Mouse (Mus musculus): Measurements from ENCODE around the gene Kcnma1. TPM values are rescaled to one million over a fixed set of nuclear protein-coding genes. Genes with fewer than 3 reads are reported as not detected.

Kcnma1 gene
- polyA plus RNA-seq, 1 experiment from 2014 or later: 6.0 TPM

DNA sequence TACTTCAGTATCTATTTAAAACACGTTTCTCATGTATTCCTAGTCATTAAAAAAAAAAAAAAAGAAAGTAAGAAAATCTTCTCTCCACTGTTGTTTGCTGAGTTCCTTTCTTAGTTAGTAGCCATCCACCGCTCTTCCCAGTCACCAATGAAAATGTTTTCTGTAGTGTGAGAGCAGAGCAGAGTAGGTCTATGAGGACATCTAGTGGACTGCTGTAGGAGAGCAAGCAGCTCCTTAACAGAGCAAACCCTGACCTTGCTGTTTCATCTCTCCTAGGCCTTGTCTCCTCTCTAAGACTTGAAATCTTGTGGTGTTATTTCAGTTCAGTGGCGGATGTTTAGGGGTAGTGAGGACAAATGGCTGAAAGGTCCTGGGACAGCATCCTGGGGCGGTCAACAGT lies 585.2 kb downstream of the Kcnma1 start:
- Histone ChIP-seq H3K36me3 (ENCODE audit: control insufficient read depth, insufficient read depth, low read length) (no peaks in the 10 kb centered on the region), H3K4me2 (ENCODE audit: low read depth, low read length) (no peak overlapping the region), H3K27ac (ENCODE audit: low read length) (no peak overlapping the region), H3K4me3 (ENCODE audit: low read length) (no peak overlapping the region), H3K9me3 (ENCODE audit: control insufficient read depth, low read length) (no peaks in the 10 kb centered on the region), H3K27me3 (replicated peaks; ENCODE audit: control insufficient read depth, insufficient read depth, low read length) (no peaks in the 10 kb centered on the region), H3K4me1 (ENCODE audit: control insufficient read depth, insufficient read depth, low read length) (no peaks in the 10 kb centered on the region), H3K9ac (ENCODE audit: low read depth, low read length) (no peak overlapping the region)
- WGBS: 33% methylated on average over 4 of the region's 4 CpGs
- peak; percentile 55; the same call in 1 of the 2 replicates for ATAC-seq

DNA sequence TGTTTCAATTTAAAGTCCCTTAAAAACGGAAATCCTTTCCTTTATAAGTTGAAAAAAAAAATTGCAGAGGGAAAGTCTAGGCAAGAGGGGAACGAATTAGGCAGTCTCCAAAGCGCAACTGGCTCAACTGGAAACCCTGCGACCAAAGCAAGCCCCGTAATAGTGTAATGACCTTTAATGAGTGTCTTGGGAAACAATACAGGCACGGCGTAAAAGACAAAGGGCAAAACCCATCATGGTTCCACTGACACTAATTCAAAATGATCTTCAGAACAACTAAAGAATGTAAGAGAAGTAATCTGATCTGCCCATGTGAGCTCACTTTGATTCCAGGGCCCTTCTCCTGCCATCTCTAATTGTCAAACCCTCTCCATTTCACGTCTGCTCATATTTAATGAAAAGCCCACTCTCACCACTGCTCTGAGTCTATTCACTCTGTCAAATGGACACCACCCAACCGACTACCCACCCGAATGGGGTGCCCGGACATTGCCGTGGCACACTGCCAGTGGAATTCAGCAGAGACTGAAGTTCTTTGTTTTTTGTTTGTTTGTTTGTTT lies 591.7 kb downstream of the Kcnma1 start:
- H3K36me3 ChIP-seq (ENCODE audit: control insufficient read depth, insufficient read depth, low read length): no peaks in the 10 kb centered on the region
- no peaks in the 10 kb centered on the region for H3K9me3 ChIP-seq (ENCODE audit: control insufficient read depth, low read length)
- no peaks in the 10 kb centered on the region for H3K27me3 ChIP-seq (replicated peaks; ENCODE audit: control insufficient read depth, insufficient read depth, low read length)
- H3K4me2 ChIP-seq (ENCODE audit: low read depth, low read length): no peak overlapping the region
- H3K27ac ChIP-seq (ENCODE audit: low read length): no peak overlapping the region
- no peak overlapping the region for H3K9ac ChIP-seq (ENCODE audit: low read depth, low read length)
- no peak for ATAC-seq
- no peaks in the 10 kb centered on the region for H3K4me1 ChIP-seq (ENCODE audit: control insufficient read depth, insufficient read depth, low read length)
- WGBS: 70% methylated on average over 12 of the region's 12 CpGs
- H3K4me3 ChIP-seq (ENCODE audit: low read length): no peak overlapping the region

DNA sequence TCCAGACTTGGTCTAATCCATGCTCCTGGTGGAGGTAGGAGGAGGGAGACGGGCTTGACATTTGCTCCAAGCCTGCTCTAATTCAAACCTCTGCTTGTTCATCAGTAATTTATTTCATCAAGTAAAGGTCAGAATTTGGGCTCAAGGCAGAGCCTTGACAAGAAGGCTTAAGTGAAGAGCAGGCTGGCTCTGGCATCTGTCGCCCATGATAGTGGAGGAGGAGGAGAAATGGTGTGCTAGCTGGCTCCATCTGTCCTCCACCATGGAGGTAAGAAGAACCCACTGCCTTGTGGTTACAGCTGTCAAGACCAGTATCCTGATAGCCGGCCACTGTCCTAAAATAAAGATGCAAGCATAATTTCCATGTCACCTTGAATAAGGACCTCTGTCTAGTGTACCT lies 595.3 kb downstream of the Kcnma1 start:
- no peaks in the 10 kb centered on the region for H3K9me3 ChIP-seq (ENCODE audit: control insufficient read depth, low read length)
- ATAC-seq: no peak
- H3K27ac ChIP-seq (ENCODE audit: low read length): no peak overlapping the region
- 82% methylated on average over 3 of the region's 3 CpGs for WGBS
- no peak overlapping the region for H3K4me2 ChIP-seq (ENCODE audit: low read depth, low read length)
- H3K4me1 ChIP-seq (ENCODE audit: control insufficient read depth, insufficient read depth, low read length): no peaks in the 10 kb centered on the region
- H3K4me3 ChIP-seq (ENCODE audit: low read length): no peak overlapping the region
- H3K27me3 ChIP-seq (replicated peaks; ENCODE audit: control insufficient read depth, insufficient read depth, low read length): no peaks in the 10 kb centered on the region
- H3K36me3 ChIP-seq (ENCODE audit: control insufficient read depth, insufficient read depth, low read length): no peaks in the 10 kb centered on the region
- no peak overlapping the region for H3K9ac ChIP-seq (ENCODE audit: low read depth, low read length)

DNA sequence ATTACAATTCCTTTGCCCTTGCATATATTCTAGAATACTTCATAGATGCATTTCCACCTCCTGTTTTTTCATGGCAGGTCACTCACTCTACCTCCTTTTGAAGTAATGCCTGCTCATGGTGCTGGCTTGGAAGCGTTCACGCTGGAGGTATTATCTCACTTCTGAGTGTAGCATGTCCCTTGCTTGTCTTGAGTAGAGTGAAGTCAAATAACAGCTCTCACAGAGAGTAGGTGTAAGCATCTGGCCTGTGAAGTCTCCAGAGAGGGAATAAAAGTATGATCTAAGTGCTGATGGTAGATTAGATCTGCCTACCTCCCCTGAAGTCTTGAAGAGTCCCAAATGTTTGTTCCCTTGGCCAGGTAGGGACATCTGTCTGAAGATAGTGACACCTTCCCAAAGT lies 607.2 kb downstream of the Kcnma1 start:
- Histone ChIP-seq H3K27ac (ENCODE audit: low read length) (no peak overlapping the region), H3K4me3 (ENCODE audit: low read length) (no peak overlapping the region), H3K27me3 (replicated peaks; ENCODE audit: control insufficient read depth, insufficient read depth, low read length) (no peaks in the 10 kb centered on the region), H3K4me2 (ENCODE audit: low read depth, low read length) (no peak overlapping the region), H3K36me3 (ENCODE audit: control insufficient read depth, insufficient read depth, low read length) (no peaks in the 10 kb centered on the region), H3K9me3 (ENCODE audit: control insufficient read depth, low read length) (no peaks in the 10 kb centered on the region), H3K9ac (ENCODE audit: low read depth, low read length) (no peak overlapping the region), H3K4me1 (ENCODE audit: control insufficient read depth, insufficient read depth, low read length) (no peaks in the 10 kb centered on the region)
- no peak for ATAC-seq
- WGBS: 89% methylated on average over 2 of the region's 2 CpGs

DNA sequence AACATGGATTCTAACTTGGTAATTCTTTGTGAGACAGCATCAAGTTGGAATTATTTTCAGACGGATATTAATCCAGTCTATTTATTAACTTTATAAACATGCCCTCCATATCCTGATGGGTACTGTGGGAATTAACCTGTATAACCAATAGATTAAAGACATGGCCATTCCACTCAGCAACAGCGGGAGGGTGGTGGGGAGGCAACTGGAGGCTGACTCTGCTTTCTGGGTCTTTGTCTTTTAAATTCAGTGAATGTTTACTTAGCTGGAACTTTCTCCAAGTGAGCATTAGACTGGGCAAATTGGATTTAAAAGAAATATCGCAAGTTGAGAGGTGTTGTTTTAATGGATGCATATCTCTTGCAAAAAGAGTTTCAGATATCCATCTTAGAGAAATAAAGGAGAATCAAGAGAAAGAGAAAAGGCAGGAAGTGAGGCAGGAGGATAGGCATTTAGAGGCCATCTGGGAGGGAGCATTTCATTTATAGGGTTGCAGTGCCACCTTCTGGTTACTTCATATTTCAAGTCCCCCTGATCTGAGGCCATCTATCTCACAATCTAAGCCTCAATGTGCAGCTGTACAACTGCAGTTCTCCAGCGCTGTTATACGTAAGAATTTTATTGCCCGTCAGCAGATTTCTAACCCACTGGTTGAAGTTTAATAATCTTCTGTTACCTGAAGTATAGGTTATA lies 613.4 kb downstream of the Kcnma1 start:
- ATAC-seq: peak; percentile 70; the same call in 1 of the 2 replicates
- H3K9ac ChIP-seq (ENCODE audit: low read depth, low read length): no peak overlapping the region
- no peak overlapping the region for H3K27ac ChIP-seq (ENCODE audit: low read length)
- H3K9me3 ChIP-seq (ENCODE audit: control insufficient read depth, low read length): no peaks in the 10 kb centered on the region
- no peaks in the 10 kb centered on the region for H3K36me3 ChIP-seq (ENCODE audit: control insufficient read depth, insufficient read depth, low read length)
- H3K4me2 ChIP-seq (ENCODE audit: low read depth, low read length): no peak overlapping the region
- WGBS: 18% methylated on average over 6 of the region's 6 CpGs
- H3K4me3 ChIP-seq (ENCODE audit: low read length): no peak overlapping the region
- no peaks in the 10 kb centered on the region for H3K27me3 ChIP-seq (replicated peaks; ENCODE audit: control insufficient read depth, insufficient read depth, low read length)
- H3K4me1 ChIP-seq (ENCODE audit: control insufficient read depth, insufficient read depth, low read length): 0 out of 2 replicates have a peak, but pooled peaks cover 2% of the 10 kb centered on the region

DNA sequence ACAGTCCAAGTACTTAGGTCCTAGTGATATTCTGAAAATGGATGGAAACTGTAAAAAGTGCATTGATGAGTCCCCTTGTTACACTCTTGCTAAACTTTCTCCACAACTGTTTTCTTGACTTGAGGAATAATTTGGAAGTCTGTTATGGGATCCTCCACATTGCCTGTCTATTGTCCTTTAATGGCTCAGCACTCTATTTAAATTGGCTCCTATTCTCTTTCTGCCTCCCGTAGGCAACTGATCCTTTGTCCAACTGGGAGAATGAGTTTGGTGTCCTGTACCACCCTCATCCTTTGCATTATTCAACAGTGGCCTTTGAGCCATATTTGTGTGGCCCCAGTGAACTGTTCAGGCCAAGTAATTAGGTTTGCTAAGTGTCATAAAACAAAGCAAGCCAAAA lies 616.6 kb downstream of the Kcnma1 start:
- Histone ChIP-seq H3K27me3 (replicated peaks; ENCODE audit: control insufficient read depth, insufficient read depth, low read length) (no peaks in the 10 kb centered on the region), H3K9ac (ENCODE audit: low read depth, low read length) (no peak overlapping the region), H3K27ac (ENCODE audit: low read length) (no peak overlapping the region), H3K4me2 (ENCODE audit: low read depth, low read length) (no peak overlapping the region), H3K36me3 (ENCODE audit: control insufficient read depth, insufficient read depth, low read length) (no peaks in the 10 kb centered on the region), H3K4me3 (ENCODE audit: low read length) (no peak overlapping the region), H3K9me3 (ENCODE audit: control insufficient read depth, low read length) (no peaks in the 10 kb centered on the region), H3K4me1 (ENCODE audit: control insufficient read depth, insufficient read depth, low read length) (0 out of 2 replicates have a peak, but pooled peaks cover 2% of the 10 kb centered on the region)
- 68% methylated on average over 1 of the region's 1 CpGs for WGBS
- no peak for ATAC-seq

DNA sequence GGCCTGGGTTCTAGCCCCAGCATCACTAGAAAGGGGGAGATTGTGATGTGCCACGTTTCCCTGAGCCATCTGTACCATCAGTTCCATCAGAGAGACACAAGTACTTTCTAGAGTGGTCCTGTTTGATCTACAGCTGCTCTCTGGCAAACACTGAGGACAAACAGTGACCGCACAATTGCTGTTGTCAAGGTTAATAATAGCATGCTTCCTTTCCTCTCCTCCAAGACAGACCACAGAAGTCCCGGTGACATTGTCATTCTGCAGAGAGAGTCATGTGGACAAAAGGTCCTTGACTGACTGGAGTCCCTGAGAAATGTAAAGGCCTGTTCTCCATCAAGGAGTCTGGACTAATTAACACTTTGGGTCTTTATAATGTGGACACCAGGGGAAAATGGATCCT lies 622.7 kb downstream of the Kcnma1 start:
- ATAC-seq: no peak

DNA sequence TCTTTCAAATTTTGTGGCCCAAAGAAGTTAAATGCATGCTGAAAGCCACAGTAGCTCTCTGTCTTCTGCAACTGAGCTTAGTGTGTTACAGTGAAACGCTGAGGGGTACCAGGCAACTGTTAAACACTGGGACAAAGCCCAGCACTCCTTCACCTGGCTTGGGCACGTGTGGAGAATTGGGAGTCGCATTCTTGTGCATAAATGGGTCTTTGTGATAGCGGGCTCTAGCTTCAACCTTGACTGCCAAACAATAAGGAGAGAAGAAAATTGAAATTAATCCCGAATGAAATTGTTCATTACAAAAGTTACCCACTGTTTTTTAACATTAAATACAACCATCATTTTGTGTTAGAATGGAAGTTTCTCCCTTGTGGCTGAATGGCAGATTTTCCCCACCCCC lies 623.5 kb downstream of the Kcnma1 start:
- Histone ChIP-seq H3K36me3 (ENCODE audit: control insufficient read depth, insufficient read depth, low read length) (no peaks in the 10 kb centered on the region), H3K4me3 (ENCODE audit: low read length) (no peak overlapping the region), H3K27ac (ENCODE audit: low read length) (no peak overlapping the region), H3K9me3 (ENCODE audit: control insufficient read depth, low read length) (no peaks in the 10 kb centered on the region), H3K4me2 (ENCODE audit: low read depth, low read length) (no peak overlapping the region), H3K27me3 (replicated peaks; ENCODE audit: control insufficient read depth, insufficient read depth, low read length) (no peaks in the 10 kb centered on the region), H3K9ac (ENCODE audit: low read depth, low read length) (no peak overlapping the region), H3K4me1 (ENCODE audit: control insufficient read depth, insufficient read depth, low read length) (0 out of 2 replicates have a peak, but pooled peaks cover 3% of the 10 kb centered on the region)
- no peak for ATAC-seq
- 76% methylated on average over 5 of the region's 5 CpGs for WGBS

More for the DNA sequence above, 622.7 kb downstream of the Kcnma1 start:
- no peak overlapping the region for H3K4me3 ChIP-seq (ENCODE audit: low read length)
- no peak overlapping the region for H3K9ac ChIP-seq (ENCODE audit: low read depth, low read length)
- 0 out of 2 replicates have a peak, but pooled peaks cover 3% of the 10 kb centered on the region for H3K4me1 ChIP-seq (ENCODE audit: control insufficient read depth, insufficient read depth, low read length)
- H3K27ac ChIP-seq (ENCODE audit: low read length): no peak overlapping the region
- 46% methylated on average over 3 of the region's 3 CpGs for WGBS
- H3K36me3 ChIP-seq (ENCODE audit: control insufficient read depth, insufficient read depth, low read length): no peaks in the 10 kb centered on the region
- H3K27me3 ChIP-seq (replicated peaks; ENCODE audit: control insufficient read depth, insufficient read depth, low read length): no peaks in the 10 kb centered on the region
- no peak overlapping the region for H3K4me2 ChIP-seq (ENCODE audit: low read depth, low read length)
- no peaks in the 10 kb centered on the region for H3K9me3 ChIP-seq (ENCODE audit: control insufficient read depth, low read length)

DNA sequence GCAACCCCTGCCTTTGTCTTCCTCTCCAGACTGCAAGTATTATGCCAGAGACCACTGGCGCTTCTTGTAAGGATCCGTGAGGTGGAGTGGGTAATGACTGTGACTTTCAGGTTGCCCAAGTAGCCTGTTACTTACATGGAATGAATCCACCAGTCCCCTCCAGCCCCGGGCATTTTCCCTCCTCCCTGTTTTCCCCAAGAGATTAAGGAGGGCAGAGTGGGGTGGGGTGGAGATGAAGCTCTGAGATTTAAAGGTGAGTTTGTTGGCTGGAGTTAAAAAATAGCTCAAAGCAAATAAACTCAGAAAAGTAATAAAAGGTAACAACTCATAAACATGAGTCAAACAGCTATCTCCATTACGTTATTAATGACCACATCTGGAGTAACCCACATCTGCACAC lies 624.1 kb downstream of the Kcnma1 start:
- Histone ChIP-seq H3K4me3 (ENCODE audit: low read length) (no peak overlapping the region), H3K9me3 (ENCODE audit: control insufficient read depth, low read length) (no peaks in the 10 kb centered on the region), H3K4me2 (ENCODE audit: low read depth, low read length) (no peak overlapping the region), H3K4me1 (ENCODE audit: control insufficient read depth, insufficient read depth, low read length) (0 out of 2 replicates have a peak, but pooled peaks cover 3% of the 10 kb centered on the region), H3K36me3 (ENCODE audit: control insufficient read depth, insufficient read depth, low read length) (no peaks in the 10 kb centered on the region), H3K9ac (ENCODE audit: low read depth, low read length) (no peak overlapping the region), H3K27ac (ENCODE audit: low read length) (no peak overlapping the region), H3K27me3 (replicated peaks; ENCODE audit: control insufficient read depth, insufficient read depth, low read length) (no peaks in the 10 kb centered on the region)
- 52% methylated on average over 4 of the region's 4 CpGs for WGBS
- no peak for ATAC-seq
